Mouse (Mus musculus) lung, embryonic 15.5 days (tissue): ENCODE results near the gene Dkk3. TPM values are rescaled to one million over a fixed set of nuclear protein-coding genes. Genes with fewer than 3 reads are reported as not detected.

ENCODE experiments used
- ATAC-seq: fragments of 200-750 bp; cut with Nextera tagmentation; 2 replicates; pipeline ENCODE4 v1.8.0; 2017; ENCODE audit warnings: moderate number of reproducible peaks, borderline replicate concordance; ENCODE audit not compliant: low FRiP score, low TSS enrichment; ENCODE audit errors: extremely low read depth
- H3K27ac ChIP-seq: fragments of 300-500 bp; sonication (generic); 2 replicates; pipeline ENCODE4 v1.5.1; 2015; ENCODE audit warnings: moderate library complexity, mild to moderate bottlenecking, inconsistent platforms
- H3K27me3 ChIP-seq: fragments of 300-500 bp; sonication (generic); 2 replicates; pipeline ENCODE4 v1.6.1; 2015; ENCODE audit warnings: inconsistent platforms
- H3K36me3 ChIP-seq: fragments of 300-500 bp; sonication (generic); 2 replicates; pipeline ENCODE4 v1.6.1; 2015; ENCODE audit warnings: inconsistent platforms
- H3K4me1 ChIP-seq: fragments of 300-500 bp; sonication (generic); 2 replicates; pipeline ENCODE4 v1.6.1; 2015; ENCODE audit warnings: inconsistent platforms
- H3K4me2 ChIP-seq: fragments of 300-500 bp; sonication (generic); 2 replicates; pipeline ENCODE4 v1.6.1; 2015; ENCODE audit warnings: inconsistent platforms, mild to moderate bottlenecking, moderate library complexity
- H3K4me3 ChIP-seq: fragments of 300-500 bp; sonication (generic); 2 replicates; pipeline ENCODE4 v1.5.1; 2015; ENCODE audit warnings: mild to moderate bottlenecking, inconsistent platforms
- H3K9ac ChIP-seq: fragments of 300-500 bp; sonication (generic); 2 replicates; pipeline ENCODE4 v1.6.1; 2015; ENCODE audit warnings: inconsistent platforms
- H3K9me3 ChIP-seq: fragments of 300-500 bp; sonication (generic); 2 replicates; pipeline ENCODE4 v1.6.1; 2016; ENCODE audit warnings: inconsistent platforms
- WGBS: fragments of 180-500 bp; shearing (Covaris S2); methylation state at CpG from one replicate; pipeline ENCODE4 v1.1.7; 2015; 5-methylcytosine and 5-hydroxymethylcytosine counted together
- polyA plus RNA-seq: library from polyadenylated mRNA; unstranded; fragments of >200 nt; fragmentation: Nextera tagmentation; extraction: Ambion mirVana; gene quantifications from 2 replicates; pipeline ENCODE4 v1.2.1, GENCODE M21; 2015

Dkk3 gene
- polyA plus RNA-seq, 1 experiment from 2014 or later, result 44.2 TPM

- no peak for ATAC-seq
- 69% methylated on average over 3 of the region's 3 CpGs for WGBS
- no peak overlapping the region for H3K4me3 ChIP-seq
- H3K4me1 ChIP-seq, result no peaks in the 10 kb centered on the region
- H3K9ac ChIP-seq, result no peak overlapping the region
- H3K36me3 ChIP-seq, result no peaks in the 10 kb centered on the region
- no peak overlapping the region for H3K4me2 ChIP-seq
- H3K9me3 ChIP-seq, result no peaks in the 10 kb centered on the region
- H3K27me3 ChIP-seq, result peaks cover under 1% of the 10 kb centered on the region; the same call in 1 of the 2 replicates
- no peak overlapping the region for H3K27ac ChIP-seq
These were observed 5.6 kb upstream of the Dkk3 start for GRCm38 (mm10) chr7:112164430-112164829.

GRCm38 (mm10) chr7:112159835-112160234 lies 978 bp upstream of the Dkk3 start:
- 39% methylated on average over 5 of the region's 6 CpGs for WGBS
- no peak for ATAC-seq
- H3K9me3 ChIP-seq, result no peaks in the 10 kb centered on the region
- H3K36me3 ChIP-seq, result no peaks in the 10 kb centered on the region
- H3K27ac ChIP-seq, result no peak overlapping the region
- H3K4me1 ChIP-seq, result peaks cover 24% of the 10 kb centered on the region
- H3K4me2 ChIP-seq, result no peak overlapping the region
- H3K27me3 ChIP-seq, result peaks cover 6% of the 10 kb centered on the region
- no peak overlapping the region for H3K4me3 ChIP-seq
- H3K9ac ChIP-seq, result no peak overlapping the region

GRCm38 (mm10) chr7:112158316-112158741 lies 528 bp downstream of the Dkk3 start:
- Histone ChIP-seq H3K27me3 (peaks cover 6% of the 10 kb centered on the region), H3K9ac (peak overlapping the region; percentile 44), H3K36me3 (no peaks in the 10 kb centered on the region), H3K4me2 (peak overlapping the region; percentile 68), H3K9me3 (no peaks in the 10 kb centered on the region), H3K4me3 (peak overlapping the region; percentile 53), H3K4me1 (peaks cover 37% of the 10 kb centered on the region), H3K27ac (peak overlapping the region; percentile 79)
- ATAC-seq, result peak; percentile 74
- under 1% methylated on average over 23 of the region's 23 CpGs for WGBS

- Histone ChIP-seq H3K36me3 (no peaks in the 10 kb centered on the region), H3K4me1 (peaks cover 37% of the 10 kb centered on the region)
- 12% methylated on average over 23 of the region's 23 CpGs for WGBS
These were observed 1.1 kb downstream of the Dkk3 start for GRCm38 (mm10) chr7:112157584-112158315.

GRCm38 (mm10) chr7:112155194-112155593 lies 3.7 kb downstream of the Dkk3 start:
- Histone ChIP-seq H3K27me3 (peaks cover 6% of the 10 kb centered on the region), H3K27ac (peak overlapping the region; percentile 84), H3K4me2 (peak overlapping the region; percentile 22; the same call in 1 of the 2 replicates), H3K36me3 (no peaks in the 10 kb centered on the region), H3K4me1 (peaks cover 37% of the 10 kb centered on the region), H3K9ac (no peak overlapping the region), H3K4me3 (no peak overlapping the region), H3K9me3 (no peaks in the 10 kb centered on the region)
- WGBS, result 0% methylated on average over 1 of the region's 1 CpGs
- peak; percentile 55; the same call in 1 of the 2 replicates for ATAC-seq

More at GRCm38 (mm10) chr7:112157584-112158315, 1.1 kb downstream of the Dkk3 start:
- ATAC-seq, result peak; percentile 33
- Histone ChIP-seq H3K4me3 (peak overlapping the region; percentile 53), H3K27ac (peak overlapping the region; percentile 79), H3K9ac (peak overlapping the region; percentile 44), H3K4me2 (peak overlapping the region; percentile 68), H3K27me3 (peaks cover 6% of the 10 kb centered on the region), H3K9me3 (no peaks in the 10 kb centered on the region)

GRCm38 (mm10) chr7:112154445-112154844 lies 4.4 kb downstream of the Dkk3 start:
- H3K27ac ChIP-seq, result peak overlapping the region; percentile 84

GRCm38 (mm10) chr7:112149113-112149512 lies 9.7 kb downstream of the Dkk3 start:
- H3K4me3 ChIP-seq, result no peak overlapping the region
- no peak overlapping the region for H3K4me2 ChIP-seq
- no peak overlapping the region for H3K9ac ChIP-seq
- ATAC-seq, result no peak
- no peaks in the 10 kb centered on the region for H3K9me3 ChIP-seq
- WGBS, result 65% methylated on average over 10 of the region's 10 CpGs
- no peak overlapping the region for H3K27ac ChIP-seq
- H3K36me3 ChIP-seq, result no peaks in the 10 kb centered on the region
- H3K4me1 ChIP-seq, result peaks cover 6% of the 10 kb centered on the region
- no peaks in the 10 kb centered on the region for H3K27me3 ChIP-seq

More at GRCm38 (mm10) chr7:112154445-112154844, 4.4 kb downstream of the Dkk3 start:
- Histone ChIP-seq H3K9ac (no peak overlapping the region), H3K9me3 (no peaks in the 10 kb centered on the region), H3K27me3 (peaks cover 5% of the 10 kb centered on the region), H3K4me3 (no peak overlapping the region), H3K4me2 (peak overlapping the region; percentile 22; the same call in 1 of the 2 replicates), H3K36me3 (no peaks in the 10 kb centered on the region), H3K4me1 (peaks cover 37% of the 10 kb centered on the region)
- no peak for ATAC-seq
- WGBS, result 41% methylated on average over 4 of the region's 4 CpGs

GRCm38 (mm10) chr7:112147979-112148378 lies 10.9 kb downstream of the Dkk3 start:
- 64% methylated on average over 2 of the region's 2 CpGs for WGBS
- ATAC-seq, result no peak
- H3K27ac ChIP-seq, result no peak overlapping the region

GRCm38 (mm10) chr7:112144646-112145179 lies 14.1 kb downstream of the Dkk3 start:
- Histone ChIP-seq H3K4me3 (no peak overlapping the region), H3K4me2 (no peak overlapping the region), H3K4me1 (no peaks in the 10 kb centered on the region), H3K9ac (no peak overlapping the region), H3K27me3 (no peaks in the 10 kb centered on the region), H3K9me3 (no peaks in the 10 kb centered on the region), H3K27ac (no peak overlapping the region), H3K36me3 (no peaks in the 10 kb centered on the region)
- no peak for ATAC-seq
- 68% methylated on average over 11 of the region's 11 CpGs for WGBS

More at GRCm38 (mm10) chr7:112147979-112148378, 10.9 kb downstream of the Dkk3 start:
- no peaks in the 10 kb centered on the region for H3K27me3 ChIP-seq
- no peaks in the 10 kb centered on the region for H3K4me1 ChIP-seq
- no peak overlapping the region for H3K4me2 ChIP-seq
- H3K9me3 ChIP-seq, result no peaks in the 10 kb centered on the region
- no peak overlapping the region for H3K4me3 ChIP-seq
- H3K9ac ChIP-seq, result no peak overlapping the region
- no peaks in the 10 kb centered on the region for H3K36me3 ChIP-seq

GRCm38 (mm10) chr7:112143978-112144377 lies 14.9 kb downstream of the Dkk3 start:
- 63% methylated on average over 4 of the region's 4 CpGs for WGBS
- Histone ChIP-seq H3K36me3 (no peaks in the 10 kb centered on the region), H3K4me1 (0 out of 2 replicates have a peak, but pooled peaks cover 3% of the 10 kb centered on the region), H3K9ac (no peak overlapping the region), H3K4me2 (no peak overlapping the region), H3K27me3 (no peaks in the 10 kb centered on the region), H3K9me3 (no peaks in the 10 kb centered on the region), H3K4me3 (no peak overlapping the region), H3K27ac (no peak overlapping the region)
- ATAC-seq, result no peak

GRCm38 (mm10) chr7:112143090-112143500 lies 15.8 kb downstream of the Dkk3 start:
- no peak overlapping the region for H3K4me3 ChIP-seq
- no peak overlapping the region for H3K4me2 ChIP-seq
- H3K9ac ChIP-seq, result no peak overlapping the region
- no peak overlapping the region for H3K27ac ChIP-seq
- 0 out of 2 replicates have a peak, but pooled peaks cover 6% of the 10 kb centered on the region for H3K4me1 ChIP-seq
- 38% methylated on average over 7 of the region's 7 CpGs for WGBS
- no peak for ATAC-seq
- H3K27me3 ChIP-seq, result no peaks in the 10 kb centered on the region
- no peaks in the 10 kb centered on the region for H3K9me3 ChIP-seq
- H3K36me3 ChIP-seq, result no peaks in the 10 kb centered on the region

- Histone ChIP-seq H3K27me3 (no peaks in the 10 kb centered on the region), H3K36me3 (no peaks in the 10 kb centered on the region), H3K4me3 (no peak overlapping the region), H3K9me3 (no peaks in the 10 kb centered on the region), H3K27ac (no peak overlapping the region), H3K9ac (no peak overlapping the region), H3K4me2 (no peak overlapping the region), H3K4me1 (0 out of 2 replicates have a peak, but pooled peaks cover 6% of the 10 kb centered on the region)
- ATAC-seq, result no peak
- 83% methylated on average over 3 of the region's 3 CpGs for WGBS
These were observed 16.2 kb downstream of the Dkk3 start for GRCm38 (mm10) chr7:112142616-112143015.
